Mouse (Mus musculus): ENCODE results near the gene Ldlrad3. TPM values are rescaled to one million over a fixed set of nuclear protein-coding genes. Genes with fewer than 3 reads are reported as not detected.

Ldlrad3 gene
- polyA plus RNA-seq, 2 experiments = 2.1 to 2.9 TPM

DNA sequence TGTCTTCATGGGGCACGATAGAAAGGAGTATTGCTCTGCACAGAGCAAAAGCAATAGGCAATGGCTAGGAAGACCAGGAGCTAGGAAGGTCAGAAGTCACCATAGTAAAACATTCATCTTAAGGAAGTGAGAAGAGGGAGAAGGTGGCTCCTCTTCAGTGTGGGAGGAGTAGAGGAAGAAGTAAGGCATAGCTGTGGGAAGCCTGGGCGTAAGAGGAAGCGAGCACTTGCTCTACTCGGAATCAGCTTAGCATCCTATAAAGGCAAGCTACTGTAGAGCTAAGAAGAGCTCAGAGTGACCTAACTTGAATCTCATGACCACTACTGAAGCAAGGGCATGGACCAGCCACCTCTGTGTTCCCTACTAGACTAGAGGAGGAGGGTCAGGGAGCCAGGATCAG is 263.9 kb downstream of the Ldlrad3 start:
- H3K36me3 ChIP-seq (replicated peaks; ENCODE audit: control insufficient read depth, insufficient read depth, low read depth) = no peaks in the 10 kb centered on the region
- no peak overlapping the region for H3K27ac ChIP-seq
- no peak overlapping the region for H3K4me2 ChIP-seq (ENCODE audit: low read depth)
- no peak overlapping the region for H3K9ac ChIP-seq (replicated peaks)
- H3K4me1 ChIP-seq (replicated peaks; ENCODE audit: control insufficient read depth in 2 of 2, insufficient read depth in 2 of 2, low read length in 1 of 2) = peaks cover 0 to 7% of the 10 kb centered on the region in 2 experiments; a peak in 1 of 4 replicates
- no peaks in the 10 kb centered on the region for H3K9me3 ChIP-seq (ENCODE audit: control insufficient read depth, low read length)
- DNase-seq (ENCODE audit: low read depth in 3 of 3, low spot score in 3 of 3) (no peak), ATAC-seq (ENCODE audit: insufficient read depth) (no peak)
- H3K4me3 ChIP-seq (ENCODE audit: insufficient read depth in 1 of 2, low read depth in 2 of 2, low read length in 2 of 2) = no peak overlapping the region
- TF ChIP-seq EP300 (IDR thresholded peaks at IDR 0.05; ENCODE audit: low read depth) (no peak), CTCF (IDR thresholded peaks at IDR 0.05; ENCODE audit: low read depth) (no peak)
- H3K27me3 ChIP-seq (ENCODE audit: control insufficient read depth, insufficient read depth, low read length) = no peaks in the 10 kb centered on the region
- WGBS (ENCODE audit: insufficient replicate concordance) = 59% methylated on average over 4 of the region's 4 CpGs

DNA sequence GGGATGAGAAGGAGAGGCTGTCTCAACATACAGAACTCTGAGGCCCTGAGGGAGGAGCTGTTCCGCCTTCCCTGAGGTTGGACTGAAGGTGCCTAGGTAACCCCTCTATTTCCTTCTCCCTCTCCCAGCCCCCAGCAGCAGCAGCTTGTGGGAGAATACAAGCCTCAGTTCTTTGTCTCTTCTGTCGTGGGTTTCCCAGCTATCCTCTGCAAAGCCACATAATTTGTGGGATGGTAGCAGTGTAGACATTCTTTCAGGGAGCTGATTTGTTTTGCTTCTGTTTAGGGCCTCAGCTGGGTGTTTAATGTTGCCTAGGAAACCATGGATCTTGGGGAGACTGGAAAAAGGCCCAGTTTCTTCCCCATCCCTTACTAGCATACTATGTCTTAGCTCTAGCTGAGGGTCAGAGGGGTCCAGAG is 266.0 kb downstream of the Ldlrad3 start:
- Histone ChIP-seq H3K4me2 (ENCODE audit: low read depth) (no peak overlapping the region), H3K27me3 (ENCODE audit: control insufficient read depth, insufficient read depth, low read length) (no peaks in the 10 kb centered on the region), H3K9me3 (ENCODE audit: control insufficient read depth, low read length) (no peaks in the 10 kb centered on the region), H3K27ac (no peak overlapping the region), H3K9ac (replicated peaks) (no peak overlapping the region), H3K36me3 (replicated peaks; ENCODE audit: control insufficient read depth, insufficient read depth, low read depth) (no peaks in the 10 kb centered on the region), H3K4me3 (ENCODE audit: insufficient read depth in 1 of 2, low read depth in 2 of 2, low read length in 2 of 2) (no peak overlapping the region), H3K4me1 (replicated peaks; ENCODE audit: control insufficient read depth in 2 of 2, insufficient read depth in 2 of 2, low read length in 1 of 2) (peaks cover 0 to 7% of the 10 kb centered on the region in 2 experiments; a peak in 1 of 4 replicates)
- DNase-seq (ENCODE audit: low read depth in 3 of 3, low spot score in 3 of 3) (no peak), ATAC-seq (ENCODE audit: insufficient read depth) (no peak)
- 35% methylated on average over 2 of the region's 2 CpGs for WGBS (ENCODE audit: insufficient replicate concordance)
- no peak for TF ChIP-seq EP300 (IDR thresholded peaks at IDR 0.05; ENCODE audit: low read depth)
- no peak for TF ChIP-seq CTCF (IDR thresholded peaks at IDR 0.05; ENCODE audit: low read depth)

DNA sequence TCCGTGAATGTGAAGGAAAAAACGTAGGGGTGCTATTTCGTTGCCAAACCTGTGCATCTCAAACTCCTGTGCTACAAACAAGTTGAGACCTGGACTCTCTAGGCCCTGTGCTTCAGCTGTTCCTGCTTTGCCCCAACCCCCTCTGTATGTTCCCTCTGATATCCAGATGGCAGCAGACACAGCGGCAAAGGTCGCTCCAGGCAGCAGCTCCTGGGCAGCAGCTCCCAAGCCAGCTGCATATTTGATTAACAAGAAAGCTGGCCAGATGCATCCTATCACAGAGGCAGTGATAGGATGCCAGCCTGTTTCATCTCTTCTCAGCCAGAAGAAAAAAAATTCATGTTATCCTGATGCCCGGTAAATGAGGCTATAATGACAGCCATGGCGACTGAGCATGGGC is 267.7 kb downstream of the Ldlrad3 start:
- H3K4me2 ChIP-seq (ENCODE audit: low read depth) = no peak overlapping the region
- TF ChIP-seq EP300 (IDR thresholded peaks at IDR 0.05; ENCODE audit: low read depth) (no peak), CTCF (IDR thresholded peaks at IDR 0.05; ENCODE audit: low read depth) (no peak)
- H3K9me3 ChIP-seq (ENCODE audit: control insufficient read depth, low read length) = no peaks in the 10 kb centered on the region
- whole genome bisulfite sequencing (ENCODE audit: insufficient replicate concordance) = 67% methylated on average over 7 of the region's 7 CpGs
- H3K36me3 ChIP-seq (replicated peaks; ENCODE audit: control insufficient read depth, insufficient read depth, low read depth) = no peaks in the 10 kb centered on the region
- no peak overlapping the region for H3K9ac ChIP-seq (replicated peaks)
- H3K27me3 ChIP-seq (ENCODE audit: control insufficient read depth, insufficient read depth, low read length) = no peaks in the 10 kb centered on the region
- no peak for ATAC-seq (ENCODE audit: insufficient read depth)
- no peak overlapping the region for H3K27ac ChIP-seq
- DNase-seq (ENCODE audit: low read depth in 3 of 3, low spot score in 3 of 3) = no peak
- no peak overlapping the region for H3K4me3 ChIP-seq (ENCODE audit: insufficient read depth in 1 of 2, low read depth in 2 of 2, low read length in 2 of 2)
- peaks cover 0 to 7% of the 10 kb centered on the region in 2 experiments; a peak in 1 of 4 replicates for H3K4me1 ChIP-seq (replicated peaks; ENCODE audit: control insufficient read depth in 2 of 2, insufficient read depth in 2 of 2, low read length in 1 of 2)

DNA sequence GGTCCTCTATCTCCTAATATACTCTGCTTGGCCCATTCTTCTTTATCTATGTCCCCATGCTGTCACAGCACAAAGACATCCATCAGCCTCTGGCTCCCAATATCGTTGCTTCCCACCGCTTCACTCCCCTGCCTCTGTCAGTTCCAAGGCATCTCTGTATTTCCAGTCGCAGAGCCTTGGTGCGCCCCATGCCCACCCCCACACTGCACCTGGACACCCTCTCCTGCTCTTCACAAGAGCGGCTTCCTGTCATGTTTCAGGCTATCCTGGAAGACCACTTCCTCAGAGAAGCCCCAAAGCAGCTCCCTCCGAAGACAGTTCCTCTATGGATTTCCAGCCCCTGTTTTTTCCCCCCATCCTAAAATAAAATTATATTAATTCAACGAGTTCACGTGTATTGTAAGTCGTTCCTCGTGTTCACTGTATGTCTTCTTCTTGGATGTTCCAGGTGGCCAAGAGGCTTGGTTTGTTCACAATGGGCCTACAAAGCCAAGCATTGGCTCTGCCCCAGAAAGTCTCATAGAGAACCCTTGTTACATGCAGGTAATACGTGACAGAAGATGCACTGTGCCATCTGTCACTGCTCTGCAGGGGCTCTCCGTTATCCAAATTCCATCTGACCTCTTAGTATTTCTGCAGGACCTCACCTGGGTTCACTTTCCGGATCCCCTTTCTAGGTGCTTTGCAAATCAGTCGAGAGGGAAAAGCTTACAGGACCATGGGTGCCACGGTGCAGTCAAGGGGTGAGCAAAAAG is 276.7 kb downstream of the Ldlrad3 start:
- H3K27ac ChIP-seq = no peak overlapping the region
- no peak overlapping the region for H3K4me3 ChIP-seq (ENCODE audit: insufficient read depth in 1 of 2, low read depth in 2 of 2, low read length in 2 of 2)
- no peaks in the 10 kb centered on the region for H3K27me3 ChIP-seq (ENCODE audit: control insufficient read depth, insufficient read depth, low read length)
- 73% methylated on average over 15 of the region's 15 CpGs for WGBS (ENCODE audit: insufficient replicate concordance)
- H3K4me1 ChIP-seq (replicated peaks; ENCODE audit: control insufficient read depth in 2 of 2, insufficient read depth in 2 of 2, low read length in 1 of 2) = no peaks in the 10 kb centered on the region
- no peak for TF ChIP-seq CTCF (IDR thresholded peaks at IDR 0.05; ENCODE audit: low read depth)
- TF ChIP-seq EP300 (IDR thresholded peaks at IDR 0.05; ENCODE audit: low read depth) = no peak
- H3K9ac ChIP-seq (replicated peaks) = no peak overlapping the region
- no peak for ATAC-seq (ENCODE audit: insufficient read depth)
- DNase-seq (ENCODE audit: low read depth in 3 of 3, low spot score in 3 of 3) = no peak
- H3K9me3 ChIP-seq (ENCODE audit: control insufficient read depth, low read length) = no peaks in the 10 kb centered on the region
- no peaks in the 10 kb centered on the region for H3K36me3 ChIP-seq (replicated peaks; ENCODE audit: control insufficient read depth, insufficient read depth, low read depth)
- no peak overlapping the region for H3K4me2 ChIP-seq (ENCODE audit: low read depth)

DNA sequence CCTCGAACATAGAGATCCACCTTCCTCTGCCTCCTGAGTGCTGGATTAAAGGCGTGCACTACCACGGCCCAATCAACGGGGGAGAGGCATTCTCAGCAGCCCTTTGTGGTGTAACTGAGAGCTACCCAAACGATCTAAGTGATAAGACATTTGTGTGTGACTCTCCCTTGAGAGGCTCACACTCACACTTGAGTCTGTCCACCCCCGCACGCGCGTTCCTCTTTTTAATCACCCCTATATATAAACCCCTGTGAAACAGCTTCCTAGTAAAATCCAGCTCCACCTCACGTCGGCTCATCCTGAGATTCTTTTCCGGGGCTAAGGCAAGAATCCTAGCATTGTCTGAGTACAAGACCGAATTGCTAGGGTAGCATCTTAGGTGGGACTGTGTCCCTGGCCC is 277.4 kb downstream of the Ldlrad3 start:
- H3K4me2 ChIP-seq (ENCODE audit: low read depth) = no peak overlapping the region
- no peaks in the 10 kb centered on the region for H3K27me3 ChIP-seq (ENCODE audit: control insufficient read depth, insufficient read depth, low read length)
- H3K4me3 ChIP-seq (ENCODE audit: insufficient read depth in 1 of 2, low read depth in 2 of 2, low read length in 2 of 2) = no peak overlapping the region
- no peak for DNase-seq (ENCODE audit: low read depth in 3 of 3, low spot score in 3 of 3)
- no peaks in the 10 kb centered on the region for H3K9me3 ChIP-seq (ENCODE audit: control insufficient read depth, low read length)
- no peaks in the 10 kb centered on the region for H3K4me1 ChIP-seq (replicated peaks; ENCODE audit: control insufficient read depth in 2 of 2, insufficient read depth in 2 of 2, low read length in 1 of 2)
- no peak for TF ChIP-seq CTCF (IDR thresholded peaks at IDR 0.05; ENCODE audit: low read depth)
- no peak for TF ChIP-seq EP300 (IDR thresholded peaks at IDR 0.05; ENCODE audit: low read depth)
- 39% methylated on average over 13 of the region's 13 CpGs for WGBS (ENCODE audit: insufficient replicate concordance)
- H3K36me3 ChIP-seq (replicated peaks; ENCODE audit: control insufficient read depth, insufficient read depth, low read depth) = no peaks in the 10 kb centered on the region
- H3K27ac ChIP-seq = no peak overlapping the region
- no peak overlapping the region for H3K9ac ChIP-seq (replicated peaks)
- ATAC-seq (ENCODE audit: insufficient read depth) = no peak
